Mouse (Mus musculus) megakaryocyte, embryonic 14.5 days (primary cell): ENCODE measurements around the gene Lrp4. TPM values are rescaled to one million over a fixed set of nuclear protein-coding genes. Genes with fewer than 3 reads are reported as not detected.
"Not testable (repeated sequence)": the region's sequence is repeated elsewhere in the genome, so short reads cannot be mapped to it uniquely, and the experiment has no call there.

Source experiments
- H3K27me3 ChIP-seq: replicated peaks from 2 replicates; pipeline ENCODE3; 2012; ENCODE audit warnings: inconsistent platforms
- H3K36me3 ChIP-seq: replicated peaks from 2 replicates; pipeline ENCODE3; 2012; ENCODE audit warnings: low read length, inconsistent platforms, mixed read lengths
- H3K4me1 ChIP-seq: 2 replicates; pipeline ENCODE4 v1.6.1; 2012; ENCODE audit warnings: inconsistent platforms
- H3K4me3 ChIP-seq: replicated peaks from 2 replicates; pipeline ENCODE3; 2012; ENCODE audit warnings: moderate library complexity, mild to moderate bottlenecking, inconsistent platforms
- H3K9me3 ChIP-seq: 2 replicates; pipeline ENCODE4 v1.6.1; 2012; ENCODE audit warnings: inconsistent platforms
- FLI1 ChIP-seq: IDR thresholded peaks from 2 replicates; pipeline ENCODE4 v1.6.1; 2012; ENCODE audit warnings: low read length, inconsistent platforms, mixed read lengths
- GATA1 ChIP-seq: IDR thresholded peaks from 3 replicates; pipeline ENCODE4 v1.6.1; 2012; ENCODE audit warnings: mixed read lengths, low read length, inconsistent platforms, borderline replicate concordance
- polyA plus RNA-seq: library from polyadenylated mRNA; stranded (reverse); fragments of >175 nt; gene quantifications from 2 replicates; pipeline ENCODE4 v1.2.3, GENCODE M21; 2012; ENCODE audit warnings: low replicate concordance; ENCODE audit not compliant: insufficient read depth

Gene Lrp4
- polyA plus RNA-seq, 1 experiment, result 0.16 TPM

- Histone ChIP-seq H3K9me3 (no peaks in the 10 kb centered on the region), H3K4me1 (peaks cover 19% of the 10 kb centered on the region), H3K27me3 (peaks cover 70% of the 10 kb centered on the region), H3K36me3 (no peaks in the 10 kb centered on the region), H3K4me3 (no peak overlapping the region)
- TF ChIP-seq GATA1 (no peak), FLI1 (no peak)
Measured at GRCm38 (mm10) chr2:91476841-91477240, 19.5 kb downstream of the Lrp4 start.

DNA sequence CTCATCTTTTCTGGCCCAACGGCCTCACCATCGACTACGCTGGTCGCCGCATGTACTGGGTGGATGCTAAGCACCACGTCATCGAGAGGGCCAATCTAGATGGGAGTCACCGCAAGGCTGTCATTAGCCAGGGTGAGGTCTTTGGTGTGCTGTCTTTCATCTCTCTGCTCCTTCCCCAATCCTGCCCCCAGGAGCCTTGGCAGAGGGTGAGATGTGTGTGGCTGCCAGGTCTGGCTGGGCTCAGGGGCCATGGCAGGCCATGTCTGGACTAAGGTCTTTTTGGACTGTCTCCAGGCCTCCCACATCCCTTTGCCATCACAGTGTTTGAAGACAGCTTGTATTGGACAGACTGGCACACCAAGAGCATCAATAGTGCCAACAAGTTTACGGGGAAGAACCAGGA lies 23.1 kb downstream of the Lrp4 start:
- Histone ChIP-seq H3K4me3 (no peak overlapping the region), H3K9me3 (no peaks in the 10 kb centered on the region), H3K4me1 (peaks cover 31% of the 10 kb centered on the region), H3K36me3 (no peaks in the 10 kb centered on the region), H3K27me3 (peaks cover 39% of the 10 kb centered on the region)
- TF ChIP-seq FLI1, result no peak
- no peak for TF ChIP-seq GATA1

GRCm38 (mm10) chr2:91480805-91481514 lies 23.6 kb downstream of the Lrp4 start:
- H3K4me1 ChIP-seq, result peaks cover 32% of the 10 kb centered on the region
- H3K36me3 ChIP-seq, result no peaks in the 10 kb centered on the region
- H3K4me3 ChIP-seq, result no peak overlapping the region
- no peak for TF ChIP-seq GATA1
- TF ChIP-seq FLI1, result no peak
- peaks cover 36% of the 10 kb centered on the region for H3K27me3 ChIP-seq
- H3K9me3 ChIP-seq, result no peaks in the 10 kb centered on the region

DNA sequence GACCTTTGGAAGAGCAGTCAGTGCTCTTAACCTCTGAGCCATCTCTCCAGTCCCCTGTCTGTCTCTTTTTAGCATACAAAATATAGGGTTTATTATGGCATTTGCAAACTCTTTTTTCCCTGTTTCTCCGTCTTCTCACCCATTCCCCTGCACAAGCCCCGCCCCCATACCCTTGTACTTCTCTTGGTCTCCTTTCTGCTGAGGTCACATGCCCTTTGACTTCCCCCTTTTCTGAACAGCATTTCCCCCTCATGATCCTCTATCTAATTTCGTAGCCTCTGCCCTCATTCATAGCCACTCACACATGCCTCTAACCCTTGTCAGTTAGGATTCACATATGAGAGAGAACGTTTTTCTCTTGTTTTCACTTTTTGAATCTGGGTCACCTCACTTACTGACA lies 27.4 kb downstream of the Lrp4 start:
- peaks cover 16% of the 10 kb centered on the region for H3K27me3 ChIP-seq
- no peak for TF ChIP-seq FLI1
- TF ChIP-seq GATA1, result no peak
- no peaks in the 10 kb centered on the region for H3K36me3 ChIP-seq
- peaks cover 21% of the 10 kb centered on the region for H3K4me1 ChIP-seq
- H3K4me3 ChIP-seq, result no peak overlapping the region
- no peaks in the 10 kb centered on the region for H3K9me3 ChIP-seq

GRCm38 (mm10) chr2:91485256-91485655 lies 27.9 kb downstream of the Lrp4 start:
- Histone ChIP-seq H3K9me3 (no peaks in the 10 kb centered on the region), H3K27me3 (peaks cover 18% of the 10 kb centered on the region)

GRCm38 (mm10) chr2:91487295-91487694 lies 30.0 kb downstream of the Lrp4 start:
- H3K9me3 ChIP-seq, H3K36me3 ChIP-seq, H3K4me3 ChIP-seq: not testable (repeated sequence)
- Histone ChIP-seq H3K27me3 (peaks cover 23% of the 10 kb centered on the region), H3K4me1 (peaks cover 23% of the 10 kb centered on the region)

More at GRCm38 (mm10) chr2:91485256-91485655, 27.9 kb downstream of the Lrp4 start:
- Histone ChIP-seq H3K4me3 (no peak overlapping the region), H3K36me3 (no peaks in the 10 kb centered on the region), H3K4me1 (peaks cover 20% of the 10 kb centered on the region)
- TF ChIP-seq GATA1 (no peak), FLI1 (no peak)

DNA sequence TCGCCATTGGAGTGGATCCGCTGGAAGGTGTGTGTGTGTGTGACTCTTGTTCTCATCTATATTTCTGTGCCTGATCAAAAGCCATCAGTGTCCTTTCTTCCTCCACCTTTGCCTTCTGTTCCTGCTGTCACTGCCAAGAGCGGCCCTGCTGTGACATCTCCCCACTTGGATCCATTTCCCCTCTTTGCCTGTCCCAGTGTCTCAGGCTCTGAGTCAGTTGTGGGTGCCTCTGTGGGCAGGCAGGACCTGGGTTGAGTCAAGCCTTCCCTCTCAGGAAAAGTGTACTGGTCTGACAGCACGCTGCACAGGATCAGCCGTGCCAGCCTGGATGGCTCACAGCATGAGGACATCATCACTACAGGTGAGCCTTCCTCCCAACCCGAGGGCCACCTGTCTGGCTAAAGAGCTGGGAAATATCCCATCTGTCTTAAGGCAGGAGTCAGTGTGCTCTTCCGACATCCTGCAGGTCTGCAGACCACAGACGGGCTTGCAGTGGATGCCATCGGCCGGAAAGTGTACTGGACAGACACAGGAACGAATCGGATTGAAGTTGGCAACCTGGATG lies 34.8 kb downstream of the Lrp4 start:
- TF ChIP-seq GATA1, result no peak
- no peak overlapping the region for H3K4me3 ChIP-seq
- no peaks in the 10 kb centered on the region for H3K9me3 ChIP-seq
- H3K4me1 ChIP-seq, result peaks cover 8% of the 10 kb centered on the region; the same call in 1 of the 2 replicates
- peaks cover 22% of the 10 kb centered on the region for H3K27me3 ChIP-seq
- no peaks in the 10 kb centered on the region for H3K36me3 ChIP-seq

DNA sequence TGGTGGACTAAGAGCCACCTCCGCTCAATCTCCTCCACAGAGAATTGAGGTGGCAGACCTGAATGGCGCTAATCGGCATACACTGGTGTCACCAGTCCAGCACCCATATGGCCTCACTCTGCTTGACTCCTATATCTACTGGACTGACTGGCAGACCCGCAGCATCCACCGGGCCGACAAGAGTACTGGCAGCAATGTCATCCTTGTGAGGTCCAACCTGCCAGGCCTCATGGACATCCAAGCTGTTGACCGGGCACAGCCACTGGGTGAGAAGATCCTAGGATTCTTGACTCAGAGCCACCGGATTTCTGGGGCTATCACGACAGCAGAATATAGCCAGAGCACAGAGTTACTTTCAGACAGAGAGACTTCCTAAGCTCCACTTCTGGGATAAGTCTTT lies 36.7 kb downstream of the Lrp4 start:
- H3K27me3 ChIP-seq, result peaks cover 18% of the 10 kb centered on the region
- peaks cover 23% of the 10 kb centered on the region for H3K4me1 ChIP-seq
- TF ChIP-seq GATA1, result no peak
- TF ChIP-seq FLI1, result no peak
- no peak overlapping the region for H3K4me3 ChIP-seq
- no peaks in the 10 kb centered on the region for H3K36me3 ChIP-seq
- 0 out of 2 replicates have a peak, but pooled peaks cover 2% of the 10 kb centered on the region for H3K9me3 ChIP-seq

- peak overlapping the region; percentile 75 for H3K4me3 ChIP-seq
- peaks cover 33% of the 10 kb centered on the region for H3K4me1 ChIP-seq
Measured at GRCm38 (mm10) chr2:91498093-91498719, 40.9 kb downstream of the Lrp4 start.

GRCm38 (mm10) chr2:91508076-91508475 lies 50.8 kb downstream of the Lrp4 start:
- TF ChIP-seq GATA1 (no peak), FLI1 (no peak)
- peaks cover 52% of the 10 kb centered on the region for H3K4me1 ChIP-seq
- H3K27me3 ChIP-seq, result peaks cover 2% of the 10 kb centered on the region
- no peaks in the 10 kb centered on the region for H3K36me3 ChIP-seq
- H3K9me3 ChIP-seq, result no peaks in the 10 kb centered on the region
- no peak overlapping the region for H3K4me3 ChIP-seq

More at GRCm38 (mm10) chr2:91498093-91498719, 40.9 kb downstream of the Lrp4 start:
- 0 out of 2 replicates have a peak, but pooled peaks cover 2% of the 10 kb centered on the region for H3K9me3 ChIP-seq
- H3K36me3 ChIP-seq, result no peaks in the 10 kb centered on the region
- peaks cover 2% of the 10 kb centered on the region for H3K27me3 ChIP-seq
- TF ChIP-seq GATA1 (no peak), FLI1 (no peak)
